Mouse (Mus musculus) common myeloid progenitor, adult 5-6 weeks (primary cell): ENCODE measurements around the gene Gps2. TPM values are rescaled to one million over a fixed set of nuclear protein-coding genes. Genes with fewer than 3 reads are reported as not detected.

Experiments
- ATAC-seq: replicated peaks from 2 replicates; pipeline ENCODE4 v1.8.0; 2016; ENCODE audit warnings: low read depth, mild to moderate bottlenecking, moderate TSS enrichment, inconsistent platforms; ENCODE audit not compliant: poor library complexity, severe bottlenecking
- total RNA-seq: library from RNA; stranded (forward); fragments of 200-1000, 187-1606 nt; gene quantifications from 2 replicates; pipeline ENCODE4 v1.2.3, GENCODE M21; 2017

Gene Gps2
- total RNA-seq, 1 experiment from 2014 or later: 42.0 TPM

DNA sequence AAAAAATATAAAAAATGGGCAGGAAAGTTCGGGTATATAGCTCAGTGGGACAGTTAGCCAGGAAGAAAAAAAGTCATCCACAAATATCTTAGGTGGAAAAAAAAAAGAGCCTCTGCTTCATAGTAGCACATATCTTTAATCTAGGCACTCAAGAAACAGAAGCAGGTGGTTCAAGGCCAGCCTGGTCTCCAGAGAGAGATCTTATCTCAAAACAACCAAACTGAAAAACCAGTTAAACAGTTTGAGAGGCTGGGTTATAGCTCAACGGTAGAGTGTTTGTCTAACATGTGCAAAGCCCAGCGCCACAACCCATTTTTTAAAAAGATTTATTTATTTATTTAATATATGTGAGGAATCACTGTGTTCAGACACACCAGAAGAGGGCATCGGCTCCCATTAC lies 19.4 kb downstream of the Gps2 start:
- no peak for ATAC-seq

DNA sequence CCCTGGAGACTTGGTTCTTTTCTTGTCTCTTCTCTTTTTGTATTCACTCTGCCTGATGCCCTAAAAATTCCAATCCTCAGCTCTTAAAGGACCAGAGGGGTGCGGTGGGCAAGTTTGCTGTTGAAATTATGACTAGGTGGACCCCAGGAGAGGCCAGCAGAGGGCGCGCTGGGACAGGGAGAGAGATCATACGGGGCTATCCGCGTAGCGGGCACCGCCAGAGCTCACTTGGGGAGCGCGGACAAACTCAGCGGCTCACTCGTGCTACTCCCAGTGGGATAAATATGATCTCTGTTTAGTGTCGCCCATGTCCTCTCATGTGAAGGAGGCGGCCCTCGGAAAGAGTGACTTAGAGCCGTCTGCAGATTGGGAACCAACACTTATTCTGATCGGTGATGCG lies 20.5 kb downstream of the Gps2 start:
- ATAC-seq: peak; percentile 61

GRCm38 (mm10) chr11:69934681-69935080 lies 21.0 kb downstream of the Gps2 start:
- ATAC-seq: no peak

DNA sequence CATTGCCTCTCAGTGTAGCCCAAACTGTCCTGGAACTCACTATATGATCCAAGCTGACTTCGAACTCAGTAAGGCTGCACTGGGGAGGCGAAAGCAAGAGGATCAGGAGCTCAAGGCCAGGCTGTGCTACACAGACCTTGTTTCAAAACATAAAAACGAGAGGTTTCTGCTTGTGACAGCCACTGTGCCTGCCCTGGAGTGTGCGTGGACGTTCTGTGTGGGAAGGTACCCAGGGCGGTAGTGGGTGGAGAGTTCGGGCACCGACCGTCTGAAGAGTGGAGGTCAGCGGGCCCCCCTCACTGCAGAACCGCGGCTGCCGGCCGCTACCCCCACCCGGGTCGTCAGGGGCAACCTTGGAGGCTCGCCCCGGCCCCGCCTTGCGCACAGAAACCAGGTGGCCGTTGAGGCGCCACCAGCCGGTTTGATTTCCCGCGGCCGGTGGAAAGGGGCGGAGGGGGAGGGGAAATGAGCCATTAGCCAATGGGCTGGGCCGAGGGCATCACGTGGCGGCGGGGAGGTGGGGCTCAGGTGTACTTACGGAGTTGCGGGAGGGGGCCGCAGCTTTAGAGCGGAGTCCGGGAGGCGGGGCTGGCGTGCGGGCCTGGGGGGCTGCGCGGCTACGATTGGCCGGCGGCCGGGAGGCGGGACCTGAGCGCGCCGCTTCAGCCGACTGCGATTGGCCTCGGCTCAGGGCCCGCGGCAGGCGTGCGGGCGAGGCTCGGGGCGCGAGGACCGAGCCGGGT lies 21.6 kb downstream of the Gps2 start, which contains the start of gene Ybx2:
TSS of gene Ybx2 (plus strand) at position 660 of the 743 bp plus-strand sequence.
- ATAC-seq: peak; percentile 29

DNA sequence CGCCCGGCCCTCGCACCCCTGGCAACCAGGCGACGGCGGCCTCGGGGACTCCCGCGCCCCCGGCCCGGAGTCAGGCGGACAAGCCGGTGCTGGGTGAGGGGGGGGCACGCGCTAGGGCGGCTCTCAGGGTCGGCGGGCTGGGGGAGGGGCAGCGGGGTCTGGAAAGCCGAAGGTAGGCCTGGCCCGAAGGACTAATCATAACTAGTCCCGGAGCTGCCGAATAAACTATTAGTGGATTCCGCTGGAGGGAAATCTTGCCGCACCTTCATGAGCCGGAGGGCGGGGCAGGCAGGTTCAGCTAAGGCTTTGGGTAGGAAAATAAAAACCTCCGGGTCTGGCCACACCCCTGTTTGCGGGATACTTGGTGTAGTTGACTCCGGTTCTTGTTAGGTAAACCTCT lies 22.5 kb downstream of the Gps2 start:
- no peak for ATAC-seq

DNA sequence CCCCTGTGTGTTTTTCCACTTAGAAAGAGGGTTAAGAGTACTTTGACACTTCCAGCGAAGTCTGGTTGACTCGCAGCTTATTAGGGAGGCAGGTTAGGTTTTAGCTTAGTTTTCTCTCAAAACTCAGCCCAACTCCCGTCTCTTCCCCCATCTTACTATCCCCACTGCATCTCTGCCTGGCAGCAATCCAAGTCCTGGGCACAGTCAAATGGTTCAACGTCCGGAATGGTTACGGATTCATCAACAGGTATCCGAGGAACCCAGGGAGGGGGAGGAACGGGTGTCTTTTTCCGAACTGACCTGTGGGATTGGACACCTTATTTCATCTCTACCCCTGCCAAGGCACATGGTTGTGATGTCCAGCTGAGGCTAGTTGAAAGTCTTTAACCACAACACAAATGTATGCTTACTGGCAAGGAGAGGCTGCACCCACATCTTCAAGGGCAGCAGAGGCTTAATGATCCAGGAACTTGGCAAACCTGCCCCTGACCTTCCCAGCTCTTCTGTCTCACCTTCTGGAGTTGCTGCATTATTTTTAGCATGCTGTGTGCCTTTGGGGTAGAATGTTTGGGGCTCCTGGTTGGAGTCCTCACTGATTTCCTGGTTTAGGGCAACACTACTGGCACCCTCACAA lies 23.1 kb downstream of the Gps2 start:
- no peak for ATAC-seq

GRCm38 (mm10) chr11:69937385-69937784 lies 23.7 kb downstream of the Gps2 start:
- ATAC-seq: no peak

DNA sequence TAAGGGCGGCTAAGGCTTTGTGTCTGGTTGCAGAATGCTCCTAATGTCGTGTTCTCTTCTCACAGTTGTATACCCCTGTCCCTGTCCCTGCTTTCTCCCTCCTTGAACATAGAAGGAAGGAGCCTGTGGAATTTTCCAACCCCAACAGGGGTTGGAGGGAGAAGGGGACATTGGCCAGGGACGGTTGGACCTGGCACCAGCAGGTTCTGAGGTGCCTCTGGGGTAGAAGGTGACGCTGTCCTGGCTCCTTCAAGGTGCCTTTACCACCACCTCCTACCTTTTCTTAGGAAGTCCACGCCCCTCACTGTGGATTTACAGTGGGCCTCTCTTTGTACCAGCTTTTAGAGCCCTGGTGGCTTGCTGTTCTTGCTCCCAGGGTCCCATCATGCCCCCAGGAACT lies 24.1 kb downstream of the Gps2 start:
- no peak for ATAC-seq

GRCm38 (mm10) chr11:69938401-69938979 lies 24.8 kb downstream of the Gps2 start:
- ATAC-seq: no peak

DNA sequence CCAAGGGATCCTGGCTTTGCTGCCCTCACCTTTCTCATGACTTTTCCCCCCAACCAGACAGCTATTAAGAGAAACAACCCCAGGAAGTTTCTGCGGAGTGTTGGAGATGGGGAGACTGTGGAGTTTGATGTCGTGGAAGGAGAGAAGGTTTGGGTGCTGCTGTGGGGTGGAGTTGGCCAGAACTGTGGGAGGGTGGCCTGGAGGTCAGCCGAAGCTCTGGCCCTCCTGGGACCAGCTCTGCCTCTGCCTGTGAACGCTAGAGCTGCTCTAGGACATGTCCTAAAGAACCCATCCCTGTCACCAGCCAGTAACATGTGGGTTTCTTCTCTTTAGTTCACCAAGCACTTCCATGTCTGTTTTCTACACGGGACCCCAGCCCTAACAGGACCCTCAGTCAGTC lies 25.5 kb downstream of the Gps2 start:
- no peak for ATAC-seq

DNA sequence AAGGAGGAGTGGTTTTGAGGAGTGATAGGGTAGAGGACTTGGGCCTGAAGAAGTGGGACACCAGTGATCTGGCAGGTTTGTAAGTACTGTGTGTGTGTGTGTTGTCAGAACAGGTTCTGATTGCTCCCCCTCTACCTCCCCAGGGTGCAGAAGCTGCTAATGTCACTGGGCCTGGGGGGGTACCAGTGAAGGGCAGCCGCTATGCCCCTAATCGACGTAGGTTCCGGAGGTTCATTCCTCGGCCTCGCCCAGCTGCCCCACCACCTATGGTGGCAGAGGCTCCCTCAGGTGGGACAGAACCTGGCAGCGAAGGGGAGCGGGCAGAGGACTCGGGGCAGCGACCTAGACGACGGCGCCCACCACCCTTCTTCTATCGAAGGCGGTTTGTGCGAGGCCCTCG lies 26.0 kb downstream of the Gps2 start:
- no peak for ATAC-seq

- no peak for ATAC-seq
These were observed 27.3 kb downstream of the Gps2 start for GRCm38 (mm10) chr11:69940962-69941361.

DNA sequence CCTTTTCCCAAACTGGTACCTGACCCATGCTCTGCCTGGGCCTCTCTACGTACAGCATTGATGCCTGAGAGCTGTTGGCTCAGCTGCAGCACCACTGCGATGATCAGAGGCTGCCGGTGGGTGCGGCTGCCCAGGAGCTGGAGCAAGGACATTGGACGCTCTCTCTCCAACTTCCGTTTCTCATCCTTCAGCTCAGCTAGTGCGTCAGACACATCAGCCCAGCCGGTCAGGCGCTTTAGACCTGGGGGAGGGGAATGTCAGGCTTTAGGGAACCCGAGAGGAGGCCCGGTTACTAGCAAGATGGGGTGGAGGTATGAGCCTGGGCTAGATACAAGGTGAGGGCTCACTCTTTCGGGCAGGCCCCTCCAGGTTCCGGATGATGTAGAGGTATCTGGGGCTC lies 31.5 kb downstream of the Gps2 start:
- no peak for ATAC-seq

GRCm38 (mm10) chr11:69945997-69946891 lies 32.6 kb downstream of the Gps2 start:
- ATAC-seq: no peak

GRCm38 (mm10) chr11:69947337-69948065 lies 33.8 kb downstream of the Gps2 start:
- ATAC-seq: no peak

- peak; percentile 91 for ATAC-seq
These were observed 34.5 kb downstream of the Gps2 start, which contains the start of gene Slc2a4 for GRCm38 (mm10) chr11:69948066-69948762. Gene Slc2a4 (minus strand): TSS chr11:69948188.

- ATAC-seq: peak; percentile 75
These were observed 35.1 kb downstream of the Gps2 start for GRCm38 (mm10) chr11:69948763-69949150.

DNA sequence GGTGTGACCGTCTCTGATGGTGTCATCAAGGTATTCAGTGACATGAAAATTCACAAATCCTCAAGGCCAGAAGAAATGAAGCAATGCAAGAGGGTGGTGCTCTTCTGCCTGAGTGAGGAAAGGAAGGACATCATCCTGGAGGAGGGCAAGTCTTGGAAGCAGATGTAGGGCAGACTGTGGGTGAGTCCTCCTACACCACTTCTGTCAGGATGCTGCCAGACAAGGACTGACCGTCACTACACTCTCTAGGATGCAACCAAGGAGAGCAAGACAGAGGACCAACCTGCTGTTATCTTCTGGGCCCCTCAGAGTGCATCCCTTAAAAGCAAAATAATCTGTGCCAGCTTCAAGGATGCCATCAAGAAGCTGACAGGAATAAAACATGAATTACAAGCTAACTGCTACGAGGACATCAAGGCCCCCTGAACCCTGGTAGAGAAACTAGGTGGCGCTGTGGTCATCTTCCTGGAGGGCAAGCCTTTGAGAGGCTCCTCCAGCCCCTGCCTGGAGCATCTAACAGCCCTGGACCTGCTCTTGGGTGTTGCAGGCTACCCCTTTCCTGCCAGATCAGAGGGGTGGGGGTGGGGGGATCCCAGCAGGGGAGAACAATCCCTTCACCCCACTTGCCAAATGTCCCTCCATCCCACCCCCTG lies 37.2 kb downstream of the Gps2 start:
- ATAC-seq: no peak

DNA sequence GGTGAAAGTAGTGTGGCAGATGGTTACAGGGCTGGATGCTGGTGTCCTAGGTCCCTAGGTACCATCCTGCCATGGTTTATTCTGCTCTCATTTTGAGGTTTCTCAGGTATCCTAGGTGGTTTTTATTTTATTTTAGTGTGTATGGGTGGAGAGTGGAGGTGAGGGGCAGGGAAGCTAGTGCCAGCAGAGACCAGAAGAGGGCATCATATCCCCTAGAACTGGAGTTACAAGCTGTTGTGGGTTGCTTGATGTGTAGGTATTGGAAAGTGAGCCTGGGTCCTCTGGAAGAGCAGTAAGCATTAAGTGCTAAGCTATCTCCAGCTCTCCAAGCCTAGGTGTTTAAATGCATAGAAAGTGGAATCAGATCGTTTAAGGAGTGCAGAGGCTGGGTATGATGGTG lies 38.6 kb downstream of the Gps2 start:
- ATAC-seq: no peak
